Mouse (Mus musculus) midbrain, embryonic 15.5 days (tissue): ENCODE measurements around the gene Pirt. TPM values are rescaled to one million over a fixed set of nuclear protein-coding genes. Genes with fewer than 3 reads are reported as not detected.
A peak's percentile ranks its signal among the peaks of the same experiment; 100 is the strongest.

ENCODE experiments used
- ATAC-seq: fragments of 200-750 bp; cut with Nextera tagmentation; replicated peaks from 2 replicates; pipeline ENCODE4 v1.8.0; 2017; ENCODE audit warnings: moderate TSS enrichment
- H3K27ac ChIP-seq: fragments of 300-500 bp; sonication (generic); 2 replicates; pipeline ENCODE4 v1.5.1; 2015; ENCODE audit warnings: mild to moderate bottlenecking, inconsistent platforms
- H3K27me3 ChIP-seq: fragments of 300-500 bp; sonication (generic); replicated peaks from 2 replicates; pipeline ENCODE4 v1.6.1; 2015; ENCODE audit warnings: inconsistent platforms
- H3K36me3 ChIP-seq: fragments of 300-500 bp; sonication (generic); replicated peaks from 2 replicates; pipeline ENCODE4 v1.6.1; 2015; ENCODE audit warnings: inconsistent platforms
- H3K4me1 ChIP-seq: fragments of 300-500 bp; sonication (generic); 2 replicates; pipeline ENCODE4 v1.6.1; 2015; ENCODE audit warnings: inconsistent platforms
- H3K4me2 ChIP-seq: fragments of 300-500 bp; sonication (generic); 2 replicates; pipeline ENCODE4 v1.6.1; 2015; ENCODE audit warnings: inconsistent platforms, mild to moderate bottlenecking, moderate library complexity
- H3K4me3 ChIP-seq: fragments of 300-500 bp; sonication (generic); 2 replicates; pipeline ENCODE4 v1.5.1; 2015; ENCODE audit warnings: mild to moderate bottlenecking, inconsistent platforms
- H3K9ac ChIP-seq: fragments of 300-500 bp; sonication (generic); 2 replicates; pipeline ENCODE4 v1.6.1; 2015; ENCODE audit warnings: mild to moderate bottlenecking, inconsistent platforms
- H3K9me3 ChIP-seq: fragments of 300-500 bp; sonication (generic); 2 replicates; pipeline ENCODE4 v1.6.1; 2016; ENCODE audit warnings: inconsistent platforms
- WGBS: fragments of 180-500 bp; shearing (Covaris S2); methylation state at CpG from one replicate; pipeline ENCODE4 v1.1.7; 2015; ENCODE audit warnings: mixed read lengths; 5-methylcytosine and 5-hydroxymethylcytosine counted together
- polyA plus RNA-seq: library from polyadenylated mRNA; unstranded; fragments of >200 nt; fragmentation: Nextera tagmentation; extraction: Ambion mirVana; gene quantifications from 2 replicates; pipeline ENCODE4 v1.2.1, GENCODE M21; 2015

Pirt gene
- polyA plus RNA-seq: 0.83 and 1.1 TPM in 2 replicates

GRCm38 (mm10) chr11:66911811-66912210, at the start of gene Pirt:
Gene Pirt, plus strand, starts transcription at chr11:66911981.
- H3K4me2 ChIP-seq: no peak within 1 kb of the TSS
- no peak within 1 kb of the TSS for H3K9ac ChIP-seq
- no peak within 1 kb of the TSS for H3K4me3 ChIP-seq
- H3K36me3 ChIP-seq: no peaks in the 10 kb centered on the region
- H3K27me3 ChIP-seq: no peaks in the 10 kb centered on the region
- H3K27ac ChIP-seq: no peak within 1 kb of the TSS
- H3K9me3 ChIP-seq: no peaks in the 10 kb centered on the region
- ATAC-seq: no peak
- 44% methylated on average over 10 of the region's 10 CpGs for WGBS
- H3K4me1 ChIP-seq: no peaks in the 10 kb centered on the region

DNA sequence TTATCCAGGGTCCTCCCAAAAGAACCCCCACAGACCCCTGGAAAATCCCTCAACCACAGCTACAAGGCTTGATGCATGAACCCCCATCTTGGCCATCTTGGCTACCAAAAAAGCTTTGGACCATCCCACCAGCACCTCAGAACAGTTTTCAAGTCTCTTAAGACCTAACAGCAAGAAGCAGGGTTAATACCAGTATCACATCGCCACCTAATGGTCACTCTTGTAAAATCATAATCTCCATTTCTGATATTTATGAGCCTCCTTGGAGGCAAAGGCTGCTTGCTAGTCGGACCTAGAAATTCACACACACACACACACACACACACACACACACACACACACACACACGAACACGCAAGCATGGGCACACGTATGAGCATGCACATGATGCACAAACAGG, 40.1 kb upstream of the Pirt start:
- Histone ChIP-seq H3K4me1 (no peaks in the 10 kb centered on the region), H3K27me3 (no peaks in the 10 kb centered on the region), H3K9ac (no peak overlapping the region), H3K9me3 (no peaks in the 10 kb centered on the region), H3K36me3 (no peaks in the 10 kb centered on the region), H3K4me3 (no peak overlapping the region), H3K4me2 (no peak overlapping the region), H3K27ac (no peak overlapping the region)
- WGBS: 9% methylated on average over 5 of the region's 5 CpGs
- ATAC-seq: no peak

- Histone ChIP-seq H3K9ac (no peak overlapping the region), H3K4me1 (no peaks in the 10 kb centered on the region), H3K4me3 (no peak overlapping the region), H3K9me3 (no peaks in the 10 kb centered on the region), H3K4me2 (no peak overlapping the region), H3K36me3 (no peaks in the 10 kb centered on the region), H3K27me3 (no peaks in the 10 kb centered on the region), H3K27ac (no peak overlapping the region)
- 60% methylated on average over 3 of the region's 3 CpGs for WGBS
- no peak for ATAC-seq
Observed at GRCm38 (mm10) chr11:66872773-66873470, 38.9 kb upstream of the Pirt start.

GRCm38 (mm10) chr11:66881291-66881690, 30.5 kb upstream of the Pirt start:
- H3K36me3 ChIP-seq: no peaks in the 10 kb centered on the region
- ATAC-seq: no peak
- no peaks in the 10 kb centered on the region for H3K4me1 ChIP-seq
- no peak overlapping the region for H3K4me3 ChIP-seq
- H3K27ac ChIP-seq: no peak overlapping the region
- H3K9ac ChIP-seq: no peak overlapping the region
- H3K27me3 ChIP-seq: no peaks in the 10 kb centered on the region
- no peak overlapping the region for H3K4me2 ChIP-seq
- H3K9me3 ChIP-seq: no peaks in the 10 kb centered on the region
- WGBS: 75% methylated on average over 2 of the region's 2 CpGs

DNA sequence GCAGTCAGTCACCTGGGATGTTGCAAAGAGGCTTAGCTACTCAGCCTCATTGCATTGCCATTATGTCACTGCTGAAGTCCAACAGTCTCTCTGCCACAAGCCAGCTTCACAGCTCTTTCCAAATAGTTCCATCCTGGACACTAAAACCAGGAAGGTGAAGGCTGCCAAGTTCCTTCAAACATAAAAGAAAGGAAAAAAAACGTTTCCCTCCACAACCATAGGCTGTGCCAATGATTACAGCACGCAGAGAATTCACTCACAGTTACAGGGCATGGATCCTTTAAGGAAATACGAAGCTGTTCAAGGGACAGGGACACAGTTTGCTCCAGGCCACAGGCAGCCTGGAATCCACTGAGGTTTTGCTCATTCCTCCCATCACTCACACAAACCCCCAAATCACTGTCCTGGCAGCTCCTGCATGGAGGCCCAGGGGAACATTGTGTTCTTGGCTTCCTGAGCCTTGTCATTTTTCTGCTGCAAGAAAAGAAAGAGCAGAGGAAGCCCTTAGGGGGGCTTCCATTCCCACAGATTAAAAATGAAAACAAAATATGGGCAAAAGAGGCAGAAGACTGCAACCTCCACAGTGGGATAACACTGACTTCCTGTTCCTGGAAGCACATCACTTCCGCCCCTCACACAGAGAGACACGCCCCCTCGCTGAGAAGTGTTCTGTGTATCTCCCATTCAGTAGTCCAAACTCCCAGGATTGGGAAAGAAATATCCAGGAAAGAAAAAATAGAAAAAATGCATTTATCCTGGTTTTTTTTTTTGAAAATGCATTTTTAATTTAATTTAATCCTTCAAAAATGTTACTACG, 29.3 kb upstream of the Pirt start:
- WGBS: 72% methylated on average over 7 of the region's 7 CpGs
- no peaks in the 10 kb centered on the region for H3K9me3 ChIP-seq
- H3K9ac ChIP-seq: no peak overlapping the region
- no peak overlapping the region for H3K4me3 ChIP-seq
- peak overlapping the region; percentile 55 for H3K27ac ChIP-seq
- ATAC-seq: peak; percentile 39
- H3K36me3 ChIP-seq: no peaks in the 10 kb centered on the region
- H3K4me1 ChIP-seq: no peaks in the 10 kb centered on the region
- H3K27me3 ChIP-seq: no peaks in the 10 kb centered on the region
- H3K4me2 ChIP-seq: no peak overlapping the region

- H3K27me3 ChIP-seq: no peaks in the 10 kb centered on the region
- H3K4me2 ChIP-seq: no peak overlapping the region
- no peaks in the 10 kb centered on the region for H3K36me3 ChIP-seq
- no peaks in the 10 kb centered on the region for H3K4me1 ChIP-seq
- ATAC-seq: 0 out of 2 replicates have a peak, but pooled peaks have one; percentile 33
- WGBS: 75% methylated on average over 3 of the region's 3 CpGs
- no peak overlapping the region for H3K4me3 ChIP-seq
- H3K9ac ChIP-seq: no peak overlapping the region
- H3K9me3 ChIP-seq: no peaks in the 10 kb centered on the region
- H3K27ac ChIP-seq: no peak overlapping the region
Observed at GRCm38 (mm10) chr11:66892536-66892935, 19.2 kb upstream of the Pirt start.

DNA sequence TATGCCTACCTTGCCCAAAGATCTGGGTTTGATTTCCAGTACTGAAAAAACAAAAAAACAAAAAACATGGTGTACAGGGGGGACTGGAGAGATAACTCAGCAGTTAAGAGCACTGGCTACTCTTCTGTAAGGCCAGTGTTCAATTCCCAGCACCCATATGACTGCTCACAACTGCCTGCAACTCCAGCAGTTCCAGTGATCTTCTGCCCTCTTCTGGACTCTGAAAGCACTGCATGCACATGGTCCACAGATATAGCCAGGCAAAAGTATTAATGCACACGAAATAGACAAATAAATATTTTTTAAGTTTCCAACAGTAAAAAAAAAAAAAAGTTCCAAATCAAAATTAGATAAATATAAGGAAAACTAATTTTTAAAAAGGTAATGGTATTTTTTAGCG, 13.0 kb upstream of the Pirt start:
- H3K4me2 ChIP-seq: no peak overlapping the region
- H3K27me3 ChIP-seq: no peaks in the 10 kb centered on the region
- no peaks in the 10 kb centered on the region for H3K4me1 ChIP-seq
- no peak for ATAC-seq
- H3K27ac ChIP-seq: no peak overlapping the region
- no peak overlapping the region for H3K9ac ChIP-seq
- H3K36me3 ChIP-seq: no peaks in the 10 kb centered on the region
- no peak overlapping the region for H3K4me3 ChIP-seq
- no peaks in the 10 kb centered on the region for H3K9me3 ChIP-seq
- 89% methylated on average over 2 of the region's 2 CpGs for WGBS

DNA sequence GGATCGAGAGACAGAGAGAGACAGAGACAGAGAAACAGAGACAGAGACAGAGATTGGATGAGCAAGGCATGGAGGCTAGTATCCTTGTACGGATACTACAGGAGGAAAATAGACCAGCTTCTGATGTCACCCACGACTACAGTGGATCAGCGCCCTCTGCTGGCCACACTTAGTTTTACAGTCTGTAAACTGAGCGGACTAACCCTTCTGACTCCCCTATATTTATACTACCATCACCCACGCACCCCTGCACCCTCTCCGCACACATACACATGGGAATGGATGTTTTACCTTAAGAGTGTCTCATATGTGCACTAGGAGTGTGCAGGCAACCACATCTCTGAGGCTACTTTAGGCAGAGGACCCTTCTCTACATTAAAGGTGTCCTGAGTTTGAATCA, 12.4 kb upstream of the Pirt start:
- H3K9me3 ChIP-seq: no peaks in the 10 kb centered on the region
- H3K4me2 ChIP-seq: no peak overlapping the region
- H3K4me3 ChIP-seq: no peak overlapping the region
- H3K36me3 ChIP-seq: no peaks in the 10 kb centered on the region
- WGBS: 18% methylated on average over 7 of the region's 7 CpGs
- H3K27ac ChIP-seq: no peak overlapping the region
- ATAC-seq: no peak
- H3K4me1 ChIP-seq: no peaks in the 10 kb centered on the region
- H3K9ac ChIP-seq: no peak overlapping the region
- no peaks in the 10 kb centered on the region for H3K27me3 ChIP-seq

GRCm38 (mm10) chr11:66902801-66903200, 9.0 kb upstream of the Pirt start:
- Histone ChIP-seq H3K27me3 (no peaks in the 10 kb centered on the region), H3K9ac (no peak overlapping the region), H3K4me2 (no peak overlapping the region), H3K4me3 (no peak overlapping the region), H3K27ac (no peak overlapping the region), H3K36me3 (no peaks in the 10 kb centered on the region), H3K9me3 (no peaks in the 10 kb centered on the region), H3K4me1 (0 out of 2 replicates have a peak, but pooled peaks cover 4% of the 10 kb centered on the region)
- WGBS: 87% methylated on average over 7 of the region's 7 CpGs
- ATAC-seq: no peak

GRCm38 (mm10) chr11:66905617-66906384, 6.0 kb upstream of the Pirt start:
- Histone ChIP-seq H3K9me3 (no peaks in the 10 kb centered on the region), H3K27me3 (no peaks in the 10 kb centered on the region), H3K9ac (0 out of 2 replicates have a peak overlapping the region, but pooled peaks have one; percentile 10), H3K27ac (no peak overlapping the region), H3K4me2 (peak overlapping the region; percentile 44), H3K4me3 (peak overlapping the region; percentile 13; the same call in 1 of the 2 replicates), H3K36me3 (no peaks in the 10 kb centered on the region), H3K4me1 (0 out of 2 replicates have a peak, but pooled peaks cover 4% of the 10 kb centered on the region)
- ATAC-seq: peak; percentile 85
- WGBS: 9% methylated on average over 21 of the region's 21 CpGs

DNA sequence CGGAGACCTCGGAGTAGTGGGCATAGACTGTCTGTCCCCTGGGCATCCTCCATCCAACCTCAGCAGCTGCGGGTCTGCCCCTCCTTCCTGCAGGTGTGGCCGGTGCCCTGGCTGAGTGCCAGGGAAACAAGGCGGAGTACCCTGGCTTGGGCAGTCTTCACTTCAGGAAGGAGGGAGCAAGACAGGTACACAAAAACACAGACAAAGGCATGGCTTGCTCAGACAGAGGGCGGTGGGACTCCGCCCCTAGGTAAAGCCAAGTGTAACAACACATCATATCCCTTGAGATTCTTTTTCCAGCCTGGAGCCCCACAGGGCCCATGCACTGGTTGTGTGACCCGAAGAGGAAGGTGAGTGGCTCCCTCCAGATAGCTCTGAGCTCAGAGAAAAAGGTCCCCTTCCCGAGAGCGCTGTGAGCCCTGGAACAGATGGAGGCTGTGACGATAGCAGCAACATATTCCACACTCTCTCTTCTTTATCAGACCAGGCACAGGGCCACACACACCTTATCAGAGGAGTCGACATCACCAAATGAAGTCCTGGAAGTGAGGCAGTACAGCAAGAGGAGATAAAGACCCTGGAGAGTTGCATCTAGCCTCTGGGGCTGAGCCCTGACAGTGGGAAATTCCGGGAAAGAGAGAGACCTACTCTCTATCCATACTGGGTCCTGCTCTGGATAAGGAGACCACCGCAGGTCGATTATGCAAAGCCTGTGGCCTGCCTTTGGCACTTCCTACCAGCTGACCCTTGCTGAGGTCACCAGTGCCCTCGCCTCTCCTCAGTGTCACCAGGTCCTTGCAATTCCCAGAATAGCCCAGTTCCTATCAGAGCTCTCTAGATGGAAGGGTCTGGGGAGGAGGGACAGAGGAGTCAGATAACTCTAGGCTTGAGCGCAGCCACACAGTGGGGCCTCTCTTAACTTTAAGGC, 1.0 kb downstream of the Pirt start:
- WGBS: 59% methylated on average over 17 of the region's 17 CpGs
- Histone ChIP-seq H3K4me3 (no peak overlapping the region), H3K4me1 (no peaks in the 10 kb centered on the region), H3K9me3 (no peaks in the 10 kb centered on the region), H3K9ac (no peak overlapping the region), H3K36me3 (no peaks in the 10 kb centered on the region), H3K27me3 (no peaks in the 10 kb centered on the region), H3K27ac (no peak overlapping the region), H3K4me2 (no peak overlapping the region)
- no peak for ATAC-seq
